Mouse (Mus musculus) brain, embryonic 14.5 days (tissue): ENCODE measurements at regions not wholly inside any gene's neighbourhood (a gene's known extent, or its start where the extent isn't known, plus 50 kb on each side); places are given as distances from the start of the nearest gene placed in this dataset.

Experiments used
- CTCF ChIP-seq: fragments of 200-500 bp; IDR thresholded peaks from 2 replicates; pipeline ENCODE4 v1.5.1; 2012; ENCODE audit warnings: inconsistent platforms, mild to moderate bottlenecking, moderate library complexity, borderline replicate concordance; ENCODE audit not compliant: insufficient read depth, insufficient read length; ENCODE audit errors: extremely low read depth
- POLR2A ChIP-seq: fragments of 200-500 bp; IDR thresholded peaks from 2 replicates; pipeline ENCODE4 v1.6.1; 2012; ENCODE audit warnings: mild to moderate bottlenecking, inconsistent platforms, borderline replicate concordance; ENCODE audit not compliant: poor library complexity, insufficient read depth, insufficient read length, severe bottlenecking; ENCODE audit errors: extremely low read depth

DNA sequence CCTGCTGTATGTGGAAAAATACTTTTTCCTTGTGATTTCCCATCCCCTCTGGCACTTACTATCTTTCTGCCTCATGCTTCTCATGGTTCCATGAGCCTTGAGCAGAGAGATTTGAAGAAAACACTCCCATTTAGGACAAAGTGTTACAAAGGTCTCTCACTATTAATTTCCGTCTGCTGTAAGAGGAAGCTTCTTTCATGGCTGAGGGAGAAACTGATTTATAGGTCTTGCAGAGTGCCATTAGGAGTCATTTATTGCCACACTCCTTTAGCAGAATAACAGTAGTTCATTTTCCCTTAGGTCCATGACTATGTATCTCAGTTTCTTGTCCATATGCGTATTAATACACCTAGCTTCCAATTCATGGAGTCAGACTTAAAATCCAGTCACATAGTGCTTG, 1190.4 kb upstream of the Pcdh17 start:
- TF ChIP-seq POLR2A = no peak
- no peak for TF ChIP-seq CTCF
